Mouse (Mus musculus) lung, postnatal 14 days (tissue): ENCODE data around the gene Timp3.
A peak's percentile ranks its signal among the peaks of the same experiment; 100 is the strongest.

Experiments used
- DNase-seq: peaks from one replicate; pipeline ENCODE4 v3.0.0; 2021

Timp3 gene

GRCm38 (mm10) chr10:86300293-86301116, at the start of gene Timp3:
TSS of gene Timp3 (plus strand) at chr10:86300372.
- peak; percentile 89 for DNase-seq

- no peak for DNase-seq
Observed at GRCm38 (mm10) chr10:86256221-86256620, 44.0 kb upstream of the Timp3 start.

DNA sequence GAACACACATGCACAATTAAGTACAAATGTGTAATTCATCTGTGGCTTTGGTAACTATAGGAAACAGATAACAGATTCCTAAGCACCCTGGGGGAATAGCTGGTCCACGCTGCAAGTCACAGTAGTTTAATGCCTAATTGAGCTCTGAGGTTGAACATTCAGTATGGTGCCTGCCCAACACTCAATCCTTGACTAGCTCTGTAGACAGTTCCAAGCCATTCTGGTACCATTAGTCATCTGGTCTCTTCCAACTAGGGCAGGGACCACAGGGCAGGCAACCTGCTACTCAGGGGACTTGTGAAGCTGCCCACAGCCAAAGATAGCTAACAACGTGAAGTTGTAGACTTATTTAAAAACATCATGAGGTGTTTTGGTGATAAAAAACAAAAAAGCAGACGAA, 43.1 kb upstream of the Timp3 start:
- no peak for DNase-seq

GRCm38 (mm10) chr10:86258046-86258445, 42.1 kb upstream of the Timp3 start:
- DNase-seq: no peak

- DNase-seq: peak; percentile 72
Observed at GRCm38 (mm10) chr10:86258992-86259391, 41.2 kb upstream of the Timp3 start.

GRCm38 (mm10) chr10:86261725-86262124, 38.4 kb upstream of the Timp3 start:
- no peak for DNase-seq

DNA sequence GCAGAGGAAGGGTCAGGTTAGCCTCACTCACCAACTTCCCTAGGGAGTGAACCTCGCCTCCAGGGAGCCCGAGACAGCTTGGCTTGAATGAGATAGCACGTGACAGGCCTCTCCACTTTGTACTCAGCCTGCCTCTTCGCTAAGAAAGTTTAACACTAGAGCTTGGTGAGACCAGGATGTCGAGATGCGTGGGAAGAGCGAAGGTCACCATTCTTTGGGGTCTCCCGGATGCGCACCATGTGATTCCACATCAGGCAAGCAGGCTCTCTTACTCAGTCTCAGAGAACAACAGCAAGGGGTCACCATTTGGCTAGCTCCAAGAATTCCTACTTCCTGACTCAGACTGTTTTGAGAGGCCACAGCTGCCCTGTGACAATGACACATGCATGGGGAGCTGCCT, 35.6 kb upstream of the Timp3 start:
- DNase-seq: no peak

DNA sequence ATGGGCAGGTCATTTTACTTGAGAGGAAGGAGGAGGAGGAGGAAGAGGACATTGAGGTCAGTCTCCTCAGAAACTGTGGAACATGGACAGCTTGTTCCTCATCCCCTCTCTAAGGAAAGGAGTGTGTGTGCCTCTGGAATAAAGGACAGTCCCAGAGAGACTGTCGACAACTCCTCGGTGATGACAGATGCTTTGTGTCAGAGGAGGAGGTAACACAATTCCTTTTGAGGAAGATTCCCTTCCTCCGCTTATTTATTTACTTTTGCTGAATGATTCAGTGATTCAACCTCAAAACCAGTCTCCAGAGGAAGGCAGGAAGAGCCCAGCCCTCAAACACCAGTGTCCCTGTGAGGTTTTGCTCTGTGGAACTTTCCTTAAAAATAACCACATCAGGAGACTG, 29.9 kb upstream of the Timp3 start:
- DNase-seq: no peak

DNA sequence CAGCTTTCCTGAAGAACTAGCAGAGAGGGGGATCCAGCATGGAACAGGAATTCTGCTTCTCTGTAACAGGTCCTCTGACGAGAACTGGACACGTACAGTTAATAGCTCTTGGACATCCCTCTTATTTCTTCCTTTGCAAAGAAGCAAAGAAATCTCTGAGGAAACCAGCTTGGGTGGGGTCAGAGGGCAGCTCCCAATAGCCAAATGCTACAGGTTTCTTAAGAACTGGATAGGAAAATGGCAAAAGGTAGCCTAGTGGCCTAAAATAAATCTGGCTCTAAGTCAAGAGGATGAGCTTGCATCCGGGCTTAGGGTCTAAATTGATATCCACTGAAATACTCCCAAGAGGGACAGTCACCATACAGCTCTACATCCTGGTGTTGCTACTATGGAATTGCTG, 27.3 kb upstream of the Timp3 start:
- no peak for DNase-seq

DNA sequence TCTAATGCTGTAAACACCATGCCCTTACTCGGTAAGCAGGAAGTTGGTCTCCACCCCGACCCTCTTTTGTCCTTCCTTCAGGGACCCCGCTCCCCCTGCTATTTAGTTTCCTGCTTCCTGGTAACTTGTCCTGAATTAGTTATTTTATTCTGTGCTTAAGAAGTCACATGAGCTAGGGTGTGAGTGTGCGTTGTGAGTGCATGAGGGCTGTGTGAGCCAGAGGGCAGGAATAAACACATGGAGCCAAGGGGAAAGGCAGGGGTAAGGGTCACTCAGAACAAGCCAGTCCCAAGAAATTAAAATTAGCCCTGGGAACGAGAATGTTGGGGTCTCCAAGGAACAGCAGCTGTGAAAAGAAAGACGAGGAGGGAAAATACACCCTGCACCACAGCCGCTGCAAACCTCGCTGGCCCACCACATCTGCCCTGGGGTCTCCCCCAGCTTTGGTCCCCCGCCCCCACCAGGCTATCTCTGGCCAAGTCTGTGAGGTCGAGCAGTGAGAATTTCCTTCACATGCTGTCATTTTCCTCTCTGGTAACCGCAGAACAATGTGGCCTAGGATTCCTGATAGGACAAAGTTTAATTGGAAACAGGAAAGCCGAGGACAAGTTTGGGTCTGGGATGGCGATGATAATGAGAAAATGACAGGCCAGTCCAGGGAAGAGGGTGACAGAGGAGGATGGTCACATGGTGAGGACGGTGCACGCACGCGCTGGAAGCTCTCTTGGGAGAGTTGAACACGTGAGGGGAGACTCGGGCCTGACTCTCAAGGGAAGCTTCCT, 26.6 kb upstream of the Timp3 start:
- DNase-seq: peak; percentile 61

DNA sequence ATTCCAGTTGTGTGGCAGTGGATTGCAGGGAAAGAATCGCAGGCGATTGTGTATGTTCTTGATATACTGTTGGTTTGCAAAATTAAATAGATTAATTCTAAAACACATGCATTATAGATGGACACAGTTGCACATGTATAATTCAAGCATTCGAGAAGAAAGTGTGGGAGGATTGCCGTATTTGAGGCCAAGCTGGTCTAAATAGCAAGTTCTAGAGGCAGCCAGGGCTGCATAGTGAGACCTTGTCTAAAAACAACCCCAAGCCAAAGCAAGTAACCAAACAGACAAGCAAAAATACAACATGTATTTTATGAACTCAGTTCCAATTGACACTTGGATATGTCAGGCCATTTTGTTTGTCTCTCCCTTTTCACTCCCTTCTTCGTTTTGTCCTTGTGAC, 24.6 kb upstream of the Timp3 start:
- no peak for DNase-seq

GRCm38 (mm10) chr10:86277327-86277726, 22.8 kb upstream of the Timp3 start:
- DNase-seq: no peak

- no peak for DNase-seq
Observed at GRCm38 (mm10) chr10:86278481-86278880, 21.7 kb upstream of the Timp3 start.

DNA sequence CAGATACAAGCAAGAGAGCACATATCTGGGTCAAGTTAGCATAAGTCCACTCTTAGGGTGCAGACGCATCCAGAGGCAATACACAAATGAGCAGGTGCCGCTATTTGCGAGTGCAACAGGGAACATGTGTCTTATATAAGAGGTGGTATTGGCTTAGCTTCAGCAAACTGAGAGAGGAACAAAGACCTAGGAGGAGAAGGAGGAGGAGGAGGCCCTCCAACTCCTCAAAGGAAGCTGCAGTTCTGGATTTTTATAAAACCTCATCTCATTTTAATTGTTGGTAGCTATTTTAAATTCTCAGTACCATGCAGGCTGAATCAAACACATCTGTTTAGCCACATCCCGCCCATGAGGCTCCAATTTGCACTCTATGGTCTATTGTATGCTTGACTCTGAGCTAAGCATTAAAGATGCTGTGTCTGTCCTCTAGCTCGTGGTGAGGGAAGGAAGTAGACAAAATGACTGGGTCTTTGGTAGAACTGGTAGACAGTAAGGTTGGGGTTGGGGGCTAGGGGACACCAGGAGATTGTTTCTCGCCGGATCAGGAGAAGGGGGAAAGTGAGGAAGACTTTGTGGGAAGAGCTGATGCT, 20.5 kb upstream of the Timp3 start:
- no peak for DNase-seq

GRCm38 (mm10) chr10:86281238-86281637, 18.9 kb upstream of the Timp3 start:
- DNase-seq: no peak

GRCm38 (mm10) chr10:86286508-86286907, 13.7 kb upstream of the Timp3 start:
- no peak for DNase-seq

DNA sequence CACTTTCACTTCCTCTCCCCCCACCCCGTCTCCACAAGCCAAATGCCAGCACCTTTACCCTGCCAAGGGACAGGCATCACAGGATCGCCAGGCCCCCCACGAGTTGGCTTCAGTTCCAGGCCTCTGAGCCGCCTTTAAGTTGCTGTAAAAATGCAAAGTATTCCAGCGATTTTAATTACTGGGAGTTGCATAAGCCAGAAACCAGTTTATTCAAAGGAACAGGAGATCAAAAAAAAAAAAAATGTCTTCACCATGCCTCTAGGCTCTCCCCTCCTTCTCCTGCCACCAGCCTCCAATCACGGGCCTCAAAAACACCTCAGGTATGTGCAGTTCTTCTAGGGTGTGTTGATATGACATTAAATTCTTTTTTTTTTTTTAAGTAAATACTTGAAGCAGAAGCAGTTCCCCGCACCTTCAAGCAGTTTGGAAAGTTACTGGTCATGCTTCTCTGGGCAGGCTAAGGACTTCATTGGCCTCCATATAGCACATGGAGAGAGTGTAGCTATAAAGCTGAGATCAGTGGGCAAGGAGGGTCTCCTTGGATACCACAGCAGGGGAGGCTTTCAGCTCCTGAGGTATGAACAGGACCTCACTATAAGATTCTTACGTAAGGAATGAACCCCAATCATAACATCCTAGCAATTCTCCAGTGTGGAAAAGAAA, 9.9 kb upstream of the Timp3 start:
- DNase-seq: peak; percentile 75

DNA sequence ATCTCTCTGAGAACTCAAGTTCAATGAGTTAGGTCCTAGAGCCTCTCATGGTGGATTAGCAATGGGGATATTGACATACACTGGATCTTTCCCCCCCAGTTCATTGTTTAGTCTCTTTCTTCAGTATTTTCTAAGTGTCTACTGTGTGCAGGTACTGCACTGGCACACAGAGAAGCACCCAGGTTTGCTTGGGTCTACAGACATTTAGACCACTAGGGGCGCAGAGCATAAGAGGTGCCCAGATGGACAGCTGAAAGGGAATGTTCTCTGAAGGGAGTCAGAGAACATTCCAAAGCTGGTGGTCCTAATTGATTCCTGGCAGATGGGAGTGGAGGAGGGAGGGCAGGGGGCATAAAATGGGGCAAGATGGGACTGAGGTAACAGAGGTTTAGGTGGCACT, 6.3 kb upstream of the Timp3 start:
- no peak for DNase-seq

- no peak for DNase-seq
Observed at GRCm38 (mm10) chr10:86294599-86295365, 5.4 kb upstream of the Timp3 start.

DNA sequence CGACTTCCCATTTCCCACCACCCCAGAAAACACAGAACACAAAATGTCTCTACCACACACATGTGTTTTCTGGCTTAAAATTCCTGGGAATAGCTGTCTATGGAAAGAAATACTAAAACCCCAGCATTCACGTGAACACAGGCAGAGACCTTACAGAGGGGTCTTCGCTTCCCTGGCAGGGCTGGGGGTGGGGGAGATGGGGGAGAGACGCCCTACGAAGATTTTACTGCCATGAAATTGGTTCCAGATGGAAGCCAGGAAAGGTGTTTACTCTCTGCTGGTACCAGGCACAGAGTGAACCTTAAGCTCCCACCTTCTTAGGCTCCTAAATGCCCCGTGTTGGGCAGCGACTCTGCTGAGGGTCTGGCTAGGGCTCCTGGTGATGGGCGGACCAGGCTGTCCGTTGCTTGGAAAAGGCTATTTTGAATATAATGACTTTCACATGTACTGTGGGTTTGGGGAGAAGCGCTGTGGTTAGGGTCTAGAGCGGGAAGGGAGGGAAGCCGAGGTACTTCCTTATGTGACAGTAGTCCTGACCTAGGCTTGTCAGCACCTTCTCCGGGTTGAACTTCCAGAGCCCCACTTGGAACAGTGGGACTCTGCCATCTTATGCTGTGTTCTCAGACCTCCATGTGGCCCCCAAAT, 4.6 kb upstream of the Timp3 start:
- DNase-seq: no peak

- DNase-seq: peak; percentile 84
Observed at GRCm38 (mm10) chr10:86296111-86296510, 4.1 kb upstream of the Timp3 start.

GRCm38 (mm10) chr10:86297307-86297706, 2.9 kb upstream of the Timp3 start:
- DNase-seq: no peak
